Mouse (Mus musculus): ENCODE data around the gene Ube2d2b. TPM values are rescaled to one million over a fixed set of nuclear protein-coding genes. Genes with fewer than 3 reads are reported as not detected.

Ube2d2b gene
- polyA plus RNA-seq, 1 experiment from 2014 or later: 0.30 TPM

Other genes starting within 250 kb of the Ube2d2b start
- 19.0 and 19.1 TPM in 2 replicates for gene Rpap2, start 232.7 kb upstream of the Ube2d2b start, polyA plus RNA-seq (2016; fragmentation: Nextera tagmentation; extraction: Ambion mirVana)
- 33.3 and 35.7 TPM in 2 replicates for gene Glmn, start 232.2 kb upstream of the Ube2d2b start, polyA plus RNA-seq (2016; fragmentation: Nextera tagmentation; extraction: Ambion mirVana)
- not detected in 2 replicates for gene Gfi1, start 104.1 kb upstream of the Ube2d2b start, polyA plus RNA-seq (2016; fragmentation: Nextera tagmentation; extraction: Ambion mirVana)
- 48.0 and 49.6 TPM in 2 replicates for gene Evi5, start 45.0 kb downstream of the Ube2d2b start, polyA plus RNA-seq (2016; fragmentation: Nextera tagmentation; extraction: Ambion mirVana)
- gene Rpl5, start 70.4 kb downstream of the Ube2d2b start, polyA plus RNA-seq (2016; fragmentation: Nextera tagmentation; extraction: Ambion mirVana): 96.2 and 103 TPM in 2 replicates
- 16.2 and 16.6 TPM in 2 replicates for gene Fam69a, start 157.0 kb downstream of the Ube2d2b start, polyA plus RNA-seq (2016; fragmentation: Nextera tagmentation; extraction: Ambion mirVana)
- gene Mtf2, start 235.6 kb downstream of the Ube2d2b start, polyA plus RNA-seq (2016; fragmentation: Nextera tagmentation; extraction: Ambion mirVana): 133 and 152 TPM in 2 replicates